Mouse (Mus musculus) Muller cell, postnatal 12 days (primary cell): ENCODE measurements at regions not wholly inside any gene's neighbourhood (a gene's known extent, or its start where the extent isn't known, plus 50 kb on each side); places are given as distances from the start of the nearest gene placed in this dataset.
A peak's percentile ranks its signal among the peaks of the same experiment; 100 is the strongest.

Experiments
- DNase-seq: peaks from one replicate; pipeline ENCODE4 v3.0.0-alpha.2; 2015; ENCODE audit errors: inconsistent ontology term

GRCm38 (mm10) chr13:107700268-107701139 lies 343.7 kb upstream of the Smim15 start:
- DNase-seq, result peak; percentile 93

GRCm38 (mm10) chr13:107699251-107699650 lies 345.0 kb upstream of the Smim15 start:
- DNase-seq, result no peak

GRCm38 (mm10) chr13:107698345-107698744 lies 345.9 kb upstream of the Smim15 start:
- DNase-seq, result peak; percentile 55

- peak; percentile 37 for DNase-seq
These were observed 352.0 kb upstream of the Smim15 start for GRCm38 (mm10) chr13:107692123-107692830.

GRCm38 (mm10) chr13:107688972-107689371 lies 355.3 kb upstream of the Smim15 start:
- no peak for DNase-seq

- DNase-seq, result no peak
These were observed 359.0 kb upstream of the Smim15 start for GRCm38 (mm10) chr13:107685231-107685630.

- DNase-seq, result peak; percentile 43
These were observed 360.3 kb upstream of the Smim15 start for GRCm38 (mm10) chr13:107683909-107684308.

GRCm38 (mm10) chr13:107681719-107682118 lies 362.5 kb upstream of the Smim15 start:
- DNase-seq, result no peak

GRCm38 (mm10) chr13:107678860-107679259 lies 365.4 kb upstream of the Smim15 start:
- DNase-seq, result no peak

- no peak for DNase-seq
These were observed 367.2 kb upstream of the Smim15 start for GRCm38 (mm10) chr13:107677091-107677470.

- peak; percentile 84 for DNase-seq
These were observed 367.7 kb upstream of the Smim15 start for GRCm38 (mm10) chr13:107676310-107677090.

- no peak for DNase-seq
These were observed 372.1 kb upstream of the Smim15 start for GRCm38 (mm10) chr13:107672166-107672565.

- no peak for DNase-seq
These were observed 375.7 kb upstream of the Smim15 start for GRCm38 (mm10) chr13:107668509-107668908.

GRCm38 (mm10) chr13:107665775-107666174 lies 378.5 kb upstream of the Smim15 start:
- no peak for DNase-seq

GRCm38 (mm10) chr13:107664197-107664596 lies 380.0 kb upstream of the Smim15 start:
- no peak for DNase-seq

- no peak for DNase-seq
These were observed 380.5 kb upstream of the Smim15 start for GRCm38 (mm10) chr13:107663745-107664144.

GRCm38 (mm10) chr13:107661414-107661813 lies 382.8 kb upstream of the Smim15 start:
- DNase-seq, result peak; percentile 54

- DNase-seq, result peak; percentile 50
These were observed 398.2 kb upstream of the Smim15 start for GRCm38 (mm10) chr13:107645865-107646645.

GRCm38 (mm10) chr13:107645121-107645864 lies 399.0 kb upstream of the Smim15 start:
- no peak for DNase-seq

GRCm38 (mm10) chr13:107644705-107645104 lies 399.5 kb upstream of the Smim15 start:
- no peak for DNase-seq
